Comparison of ENCODE assay signal across 19 mouse cellular contexts in the genomic region with DNA sequence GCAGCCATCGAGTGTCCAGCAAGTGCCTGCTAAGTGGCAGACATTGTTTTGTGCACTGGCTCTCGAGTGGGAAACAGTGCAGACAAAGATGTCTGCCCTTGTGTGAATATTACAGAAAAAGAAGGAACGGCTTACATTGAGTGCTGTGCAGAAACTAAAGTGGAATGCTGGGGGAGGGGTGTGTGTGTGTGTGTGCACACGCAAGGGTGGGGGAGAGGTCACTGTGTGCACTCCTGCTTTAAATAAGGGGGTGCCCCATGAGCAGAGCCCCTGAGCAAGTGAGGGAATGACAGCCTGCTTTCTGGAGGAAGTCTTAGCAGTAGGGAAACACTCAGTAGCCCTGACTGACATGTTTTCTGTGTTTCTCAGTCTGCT. TPM values are rescaled to one million over a fixed set of nuclear protein-coding genes. Genes with fewer than 3 reads are reported as not detected.
DNase-seq lines count a peak whose midpoint lies in the region; ATAC-seq lines count a peak whose summit lies in the region.
"Had no signal": no experiment of that assay in that cellular context is flagged by ENCODE, and none has a peak within 500 bp of the region (broad histone marks: within the 10 kb centered on the region; RNA-seq: fewer than 3 reads in every experiment).

No protein-coding gene starts in this region.

- H3K9me3 ChIP-seq in forebrain, embryonic 10.5 days = no peaks in the 10 kb centered on the region; the same call in 1 of the 2 replicates
- no peaks in the 10 kb centered on the region for H3K9me3 ChIP-seq in forebrain, embryonic 11.5 days (ENCODE audit: control insufficient read depth, low read length)
- H3K9me3 ChIP-seq in midbrain, embryonic 10.5 days (replicated peaks) = no peaks in the 10 kb centered on the region
- H3K9me3 ChIP-seq in midbrain, embryonic 14.5 days (ENCODE audit: control insufficient read depth, low read length) = no peaks in the 10 kb centered on the region
- H3K9me3 ChIP-seq in limb, embryonic 10.5 days (replicated peaks) = no peaks in the 10 kb centered on the region
- H3K9me3 ChIP-seq: embryonic facial prominence, embryonic 13.5 days; limb, embryonic 15.5 days; neural tube, embryonic 13.5 days had no signal

- no peaks in the 10 kb centered on the region for H3K36me3 ChIP-seq in forebrain, embryonic 10.5 days (replicated peaks)
- H3K36me3 ChIP-seq in forebrain, embryonic 11.5 days (ENCODE audit: control insufficient read depth, insufficient read depth, low read length) = no peaks in the 10 kb centered on the region
- no peaks in the 10 kb centered on the region for H3K36me3 ChIP-seq in midbrain, embryonic 10.5 days
- H3K36me3 ChIP-seq in midbrain, embryonic 14.5 days (ENCODE audit: control insufficient read depth, insufficient read depth, low read length) = no peaks in the 10 kb centered on the region
- H3K36me3 ChIP-seq in limb, embryonic 10.5 days = no peaks in the 10 kb centered on the region
- H3K36me3 ChIP-seq: embryonic facial prominence, embryonic 13.5 days; limb, embryonic 15.5 days; neural tube, embryonic 13.5 days had no signal

- H3K4me2 ChIP-seq in forebrain, embryonic 11.5 days (ENCODE audit: low read depth, low read length, severe bottlenecking) = no peak overlapping the region
- H3K4me2 ChIP-seq in midbrain, embryonic 14.5 days (ENCODE audit: low read length) = no peak overlapping the region
- H3K4me2 ChIP-seq: embryonic facial prominence, embryonic 13.5 days; limb, embryonic 15.5 days; neural tube, embryonic 13.5 days had no signal

- no peaks in the 10 kb centered on the region for H3K27me3 ChIP-seq in forebrain, embryonic 10.5 days (ENCODE audit: poor library complexity, severe bottlenecking)
- no peaks in the 10 kb centered on the region for H3K27me3 ChIP-seq in forebrain, embryonic 11.5 days (ENCODE audit: control insufficient read depth, insufficient read depth, low read length)
- H3K27me3 ChIP-seq in midbrain, embryonic 10.5 days (ENCODE audit: low read depth, poor library complexity, severe bottlenecking) = no peaks in the 10 kb centered on the region
- H3K27me3 ChIP-seq in midbrain, embryonic 14.5 days (ENCODE audit: control insufficient read depth, insufficient read depth, low read length) = no peaks in the 10 kb centered on the region
- no peaks in the 10 kb centered on the region for H3K27me3 ChIP-seq in limb, embryonic 10.5 days (ENCODE audit: low read depth, poor library complexity, severe bottlenecking)
- H3K27me3 ChIP-seq: embryonic facial prominence, embryonic 13.5 days; limb, embryonic 15.5 days; neural tube, embryonic 13.5 days had no signal

- H3K4me1 ChIP-seq in forebrain, embryonic 10.5 days = peaks cover 9% of the 10 kb centered on the region
- H3K4me1 ChIP-seq in forebrain, embryonic 11.5 days (replicated peaks; ENCODE audit: control insufficient read depth, insufficient read depth, low read length) = no peaks in the 10 kb centered on the region
- peaks cover 7% of the 10 kb centered on the region; the same call in 1 of the 2 replicates for H3K4me1 ChIP-seq in midbrain, embryonic 10.5 days
- H3K4me1 ChIP-seq in midbrain, embryonic 14.5 days (ENCODE audit: control insufficient read depth, insufficient read depth, low read length) = peaks cover 6% of the 10 kb centered on the region
- H3K4me1 ChIP-seq in limb, embryonic 10.5 days = peaks cover 15% of the 10 kb centered on the region
- H3K4me1 ChIP-seq: embryonic facial prominence, embryonic 13.5 days; limb, embryonic 15.5 days had no signal

- no peak; the same call in 1 of the 2 replicates for ATAC-seq in forebrain, embryonic 11.5 days (replicated peaks; ENCODE audit: low FRiP score)
- no peak for ATAC-seq in midbrain, embryonic 14.5 days (ENCODE audit: low FRiP score, low TSS enrichment)
- ATAC-seq in activated CD4-positive, CD25-positive, alpha-beta regulatory T cell, adult 4 months = no peak
- ATAC-seq: CD4-positive, CD25-positive, alpha-beta regulatory T cell, adult 4 months; hindbrain, embryonic 16.5 days had no signal

- no peak for DNase-seq in forebrain, embryonic 10.5 days (ENCODE audit: extremely low spot score, low spot score)
- no peak for DNase-seq in forebrain, embryonic 11.5 days (ENCODE audit: low spot score)
- no peak for DNase-seq in midbrain, embryonic 10.5 days (ENCODE audit: low spot score)
- no peak for DNase-seq in midbrain, embryonic 14.5 days
- DNase-seq in limb, embryonic 10.5 days (ENCODE audit: low spot score) = no peak
- DNase-seq in spleen, postnatal 36 days (ENCODE audit: low spot score in 2 of 2) = no peak
- DNase-seq in layer of hippocampus, postnatal 25 days (ENCODE audit: extremely low spot score in 1 of 2, low spot score in 1 of 2) = no peak
- DNase-seq: cerebellum, adult 8-10 months; gastrocnemius, postnatal 10 days; heart, adult 18-20 months; kidney, adult 8-10 months; kidney, postnatal 4 days; thymus, postnatal 4 days had no signal

- peak overlapping the region; percentile 71 for H3K27ac ChIP-seq in forebrain, embryonic 10.5 days
- no peak overlapping the region for H3K27ac ChIP-seq in forebrain, embryonic 11.5 days (ENCODE audit: low read depth, low read length)
- peak overlapping the region; percentile 14; the same call in 1 of the 2 replicates for H3K27ac ChIP-seq in midbrain, embryonic 10.5 days (replicated peaks)
- H3K27ac ChIP-seq in midbrain, embryonic 14.5 days (replicated peaks; ENCODE audit: low read depth, low read length) = no peak overlapping the region
- H3K27ac ChIP-seq in limb, embryonic 10.5 days = peak overlapping the region; percentile 9; the same call in 1 of the 2 replicates
- H3K27ac ChIP-seq: embryonic facial prominence, embryonic 13.5 days; limb, embryonic 15.5 days; neural tube, embryonic 13.5 days had no signal

- no peak overlapping the region for H3K4me3 ChIP-seq in forebrain, embryonic 10.5 days
- no peak overlapping the region for H3K4me3 ChIP-seq in forebrain, embryonic 11.5 days (ENCODE audit: low read depth, low read length)
- H3K4me3 ChIP-seq in midbrain, embryonic 10.5 days = no peak overlapping the region
- H3K4me3 ChIP-seq in midbrain, embryonic 14.5 days (replicated peaks; ENCODE audit: low read depth, low read length) = no peak overlapping the region
- H3K4me3 ChIP-seq in limb, embryonic 10.5 days = no peak overlapping the region
- H3K4me3 ChIP-seq: embryonic facial prominence, embryonic 13.5 days; limb, embryonic 15.5 days; neural tube, embryonic 13.5 days had no signal

- H3K9ac ChIP-seq in forebrain, embryonic 11.5 days (ENCODE audit: low read length) = no peak overlapping the region
- H3K9ac ChIP-seq in midbrain, embryonic 14.5 days (replicated peaks; ENCODE audit: low read length) = no peak overlapping the region
- H3K9ac ChIP-seq: embryonic facial prominence, embryonic 13.5 days; limb, embryonic 15.5 days; neural tube, embryonic 13.5 days had no signal

- 82% methylated on average over 4 of the region's 4 CpGs for WGBS in forebrain, embryonic 10.5 days
- 69% methylated on average over 4 of the region's 4 CpGs for WGBS in forebrain, embryonic 11.5 days
- 78% methylated on average over 4 of the region's 4 CpGs for WGBS in midbrain, embryonic 10.5 days
- 71% methylated on average over 4 of the region's 4 CpGs for WGBS in midbrain, embryonic 14.5 days
- WGBS in limb, embryonic 10.5 days = 84% methylated on average over 4 of the region's 4 CpGs

RNA-seq across cellular contexts. Expression of a gene that starts 14.0 kb away (rescaled TPM):
- polyA plus RNA-seq in forebrain, embryonic 10.5 days (2016; fragmentation: Nextera tagmentation; extraction: Ambion mirVana) = 126 and 138 TPM in 2 replicates
- polyA plus RNA-seq in forebrain, embryonic 11.5 days (2014; fragmentation: Nextera tagmentation; extraction: Ambion mirVana) = 144 TPM in 2 replicates
- polyA plus RNA-seq in midbrain, embryonic 10.5 days (2016; fragmentation: Nextera tagmentation; extraction: Ambion mirVana) = 109 and 137 TPM in 2 replicates
- 59.8 and 104 TPM in 2 replicates for polyA plus RNA-seq in midbrain, embryonic 14.5 days (2014; fragmentation: Nextera tagmentation; extraction: Ambion mirVana)
- 129 and 164 TPM in 2 replicates for polyA plus RNA-seq in limb, embryonic 10.5 days (2016; fragmentation: Nextera tagmentation; extraction: Ambion mirVana)
- 10 to 100 TPM; 25.6 to 27.9 TPM for polyA plus RNA-seq in activated CD4-positive, CD25-positive, alpha-beta regulatory T cell, adult 4 months (2017; shearing (Covaris generic))
- 100 to 1,000 TPM; 326 to 347 TPM for total RNA-seq in layer of hippocampus, postnatal 25 days (2021)

RNA-seq across cellular contexts. Expression of a gene that starts 27.9 kb away (rescaled TPM):
- polyA plus RNA-seq in forebrain, embryonic 10.5 days (2016; fragmentation: Nextera tagmentation; extraction: Ambion mirVana) = 14.9 and 15.4 TPM in 2 replicates
- polyA plus RNA-seq in forebrain, embryonic 11.5 days (2014; fragmentation: Nextera tagmentation; extraction: Ambion mirVana) = 17.1 and 20.1 TPM in 2 replicates
- polyA plus RNA-seq in midbrain, embryonic 10.5 days (2016; fragmentation: Nextera tagmentation; extraction: Ambion mirVana) = 14.1 and 16.7 TPM in 2 replicates
- 18.2 and 19.0 TPM in 2 replicates for polyA plus RNA-seq in midbrain, embryonic 14.5 days (2014; fragmentation: Nextera tagmentation; extraction: Ambion mirVana)
- 20.4 and 21.1 TPM in 2 replicates for polyA plus RNA-seq in limb, embryonic 10.5 days (2016; fragmentation: Nextera tagmentation; extraction: Ambion mirVana)
- polyA plus RNA-seq in activated CD4-positive, CD25-positive, alpha-beta regulatory T cell, adult 4 months (2017; shearing (Covaris generic)) = 1 to 10 TPM; 2.4 to 2.9 TPM
- 10 to 100 TPM; 12.3 to 14.5 TPM for total RNA-seq in layer of hippocampus, postnatal 25 days (2021)

Comparison
In these comparisons a context has a peak if more than half of its experiments do, and no peak if none do; other contexts are left out.
1. H3K27ac ChIP-seq: peak in forebrain, embryonic 10.5 days (single experiment), midbrain, embryonic 10.5 days (single experiment) and limb, embryonic 10.5 days (single experiment); none in forebrain, embryonic 11.5 days (single experiment) and midbrain, embryonic 14.5 days (single experiment).